Mouse (Mus musculus): ENCODE measurements at regions not wholly inside any gene's neighbourhood (a gene's known extent, or its start where the extent isn't known, plus 50 kb on each side); places are given as distances from the start of the nearest gene placed in this dataset.

DNA sequence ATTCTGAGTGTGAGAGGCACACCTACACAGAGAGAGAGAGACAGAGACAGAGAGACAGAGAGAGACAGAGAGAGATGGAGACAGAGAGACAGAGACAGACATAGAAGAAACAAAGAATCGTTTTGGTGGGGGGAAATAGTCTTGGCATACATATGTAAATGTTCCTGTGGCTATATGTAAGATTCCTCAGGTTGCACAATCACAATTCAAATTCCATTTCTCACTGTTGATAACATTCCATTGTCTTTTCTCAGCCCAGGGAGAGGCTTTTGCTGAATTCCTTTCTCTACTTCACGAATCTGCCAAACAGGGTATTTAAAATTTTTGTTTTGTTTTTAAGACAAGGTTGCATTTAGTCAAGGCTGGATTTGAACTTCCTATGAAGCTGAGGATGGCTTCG is 205.0 kb upstream of the Ell2 start:
- TF ChIP-seq CTCF (IDR thresholded peaks at IDR 0.05) (no peak), EP300 (IDR thresholded peaks at IDR 0.05) (0 out of 2 replicates have a peak, but pooled peaks have one; percentile 42)

All from lung, postnatal 0 days (tissue).